Mouse (Mus musculus) embryo, embryonic 9.5 days (tissue): Measurements from ENCODE around the gene Cox15.
A peak's percentile ranks its signal among the peaks of the same experiment; 100 is the strongest.

Experiments used
- DNase-seq: peaks from one replicate; pipeline ENCODE4 v3.0.0-alpha.2; 2017; ENCODE audit errors: extremely low spot score

The Cox15 gene

DNA sequence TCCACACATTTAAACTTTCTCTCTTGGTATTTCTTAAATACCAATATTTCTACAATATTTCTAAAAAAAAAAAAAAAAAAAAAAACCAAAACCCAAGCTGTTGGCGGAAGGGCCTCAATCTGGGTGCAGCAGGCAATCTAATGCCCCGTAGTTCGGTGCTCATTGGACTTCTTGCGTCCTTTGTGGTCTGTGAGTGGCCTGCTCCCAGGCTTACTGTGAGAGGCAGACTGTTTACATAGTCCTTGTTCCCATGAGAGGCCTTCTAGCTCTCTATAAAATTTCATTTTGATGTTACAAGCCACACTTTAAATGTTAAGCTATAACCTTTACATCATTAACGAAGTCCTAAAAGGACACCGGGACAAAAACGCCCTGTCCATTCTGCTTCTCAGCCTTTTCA lies 44.6 kb downstream of the Cox15 start:
- no peak for DNase-seq

GRCm38 (mm10) chr19:43704787-43705497 lies 47.9 kb downstream of the Cox15 start:
- no peak for DNase-seq

DNA sequence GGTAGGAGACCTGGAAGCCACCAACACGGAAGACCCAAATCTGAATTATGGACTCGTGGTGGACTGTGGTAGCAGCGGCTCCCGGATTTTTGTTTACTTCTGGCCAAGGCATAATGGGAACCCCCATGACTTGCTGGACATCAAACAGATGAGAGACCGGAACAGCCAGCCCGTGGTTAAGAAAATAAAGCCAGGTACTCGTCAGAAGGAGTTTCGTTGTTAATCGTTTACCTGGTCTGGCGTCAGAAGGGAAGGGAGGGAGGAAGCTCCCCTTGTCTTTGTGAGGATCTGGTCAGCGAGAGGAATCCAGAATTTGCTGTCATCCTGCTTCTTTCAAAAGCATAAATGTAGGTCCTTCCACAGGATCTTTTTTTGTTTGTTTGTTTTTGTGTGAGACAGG lies 48.6 kb downstream of the Cox15 start:
- no peak for DNase-seq

DNA sequence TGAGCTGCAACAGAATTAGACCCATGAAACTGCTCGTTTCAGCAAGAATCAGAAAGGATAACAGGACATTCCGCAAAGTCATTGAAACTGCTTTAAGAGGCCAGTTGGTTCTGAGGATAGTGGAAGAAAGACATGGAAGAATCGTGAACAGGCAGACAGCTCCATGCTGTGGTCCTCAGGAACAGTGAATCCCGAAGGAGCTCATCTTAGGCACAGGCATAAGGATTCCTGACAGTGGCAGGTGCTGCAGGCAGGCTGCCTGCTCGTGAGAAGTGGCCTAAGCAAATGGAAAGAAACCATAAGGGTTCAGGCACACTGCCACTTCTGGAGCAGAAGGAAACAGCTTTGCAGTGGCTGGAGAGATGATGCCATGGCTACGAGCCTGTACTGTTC lies 53.0 kb downstream of the Cox15 start:
- DNase-seq, result no peak

- no peak for DNase-seq
Measured at GRCm38 (mm10) chr19:43699021-43699762, 53.6 kb downstream of the Cox15 start.

- DNase-seq, result no peak
Measured at GRCm38 (mm10) chr19:43697666-43698370, 55.0 kb downstream of the Cox15 start.

GRCm38 (mm10) chr19:43695514-43695964 lies 57.3 kb downstream of the Cox15 start:
- DNase-seq, result no peak

DNA sequence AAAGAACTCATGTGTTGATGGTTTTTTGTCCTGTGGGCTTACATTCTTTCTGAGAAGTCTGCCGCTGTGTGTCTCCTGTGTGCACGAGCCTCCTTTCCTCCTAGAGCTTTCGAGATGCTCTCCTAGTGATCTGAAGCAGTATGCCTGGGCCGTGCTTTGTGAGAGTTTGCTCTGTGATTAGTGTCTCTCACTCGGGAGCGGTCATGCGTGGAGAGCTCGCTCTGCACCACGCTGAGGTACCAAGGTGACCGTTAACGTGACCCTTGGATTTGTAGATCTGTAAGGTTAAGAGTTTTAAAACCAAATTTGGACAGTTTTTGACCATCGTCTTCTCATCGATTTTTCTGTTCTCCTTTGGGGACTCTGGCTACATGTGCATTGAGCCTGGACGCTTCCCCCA lies 60.0 kb downstream of the Cox15 start:
- DNase-seq, result no peak

DNA sequence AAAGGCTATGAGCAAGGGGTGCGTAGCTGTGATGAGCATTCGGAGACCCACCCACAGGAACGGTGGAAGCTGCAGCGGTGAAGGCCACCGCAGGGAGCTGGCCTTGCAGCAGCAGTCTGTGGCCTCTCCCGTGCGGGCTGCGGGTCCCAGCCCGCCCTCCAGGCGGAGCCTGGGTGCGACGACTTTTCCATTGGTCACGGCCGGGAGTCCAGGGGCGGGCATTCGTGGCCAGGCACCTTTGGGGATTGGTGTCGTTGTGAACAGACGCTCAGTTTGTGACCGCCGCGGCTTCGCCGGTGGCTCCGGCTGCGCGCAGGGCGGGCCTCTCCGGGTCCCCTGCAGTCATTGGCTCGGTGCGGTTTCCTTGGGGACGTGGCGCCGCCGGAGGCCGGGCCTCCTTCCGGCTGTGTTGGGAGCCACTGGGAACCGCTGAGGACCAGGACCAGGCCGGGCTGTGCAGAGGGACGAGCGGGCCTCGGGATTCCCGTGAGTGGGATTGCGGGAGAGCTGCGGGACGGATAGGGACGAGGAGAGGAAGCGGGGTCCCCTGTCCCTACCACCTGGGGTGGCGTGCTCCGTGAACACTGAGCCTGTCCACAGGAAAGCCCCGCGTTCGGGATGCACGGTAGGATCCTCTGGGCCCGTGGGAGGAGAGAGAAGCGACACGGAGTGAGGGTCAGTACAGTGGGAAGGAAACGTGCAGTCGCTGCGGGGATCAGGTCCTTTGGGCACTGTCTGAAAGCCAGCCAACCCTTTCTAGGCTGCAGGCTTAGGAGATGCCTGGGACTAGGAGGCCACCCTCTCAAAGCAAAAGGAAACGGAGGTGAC lies 63.2 kb downstream of the Cox15 start, which contains the start of gene Entpd7:
Gene Entpd7, plus strand, starts transcription at position 254 of the 828 bp plus-strand sequence.
- peak; percentile 95 for DNase-seq
